Mouse (Mus musculus) common myeloid progenitor, adult 5-6 weeks (primary cell): ENCODE measurements around the gene Clmp. TPM values are rescaled to one million over a fixed set of nuclear protein-coding genes. Genes with fewer than 3 reads are reported as not detected.

ENCODE experiments used
- ATAC-seq: replicated peaks from 2 replicates; pipeline ENCODE4 v1.8.0; 2016; ENCODE audit warnings: low read depth, mild to moderate bottlenecking, moderate TSS enrichment, inconsistent platforms; ENCODE audit not compliant: poor library complexity, severe bottlenecking
- total RNA-seq: library from RNA; stranded (forward); fragments of 200-1000, 187-1606 nt; gene quantifications from 2 replicates; pipeline ENCODE4 v1.2.3, GENCODE M21; 2017

Gene Clmp
- total RNA-seq, 1 experiment from 2014 or later, result not detected

- no peak for ATAC-seq
Measured at GRCm38 (mm10) chr9:40687553-40687952, 1.8 kb downstream of the Clmp start.

GRCm38 (mm10) chr9:40690511-40690910 lies 4.7 kb downstream of the Clmp start:
- ATAC-seq, result no peak

GRCm38 (mm10) chr9:40693026-40693425 lies 7.3 kb downstream of the Clmp start:
- no peak for ATAC-seq

GRCm38 (mm10) chr9:40693768-40694167 lies 8.0 kb downstream of the Clmp start:
- no peak for ATAC-seq

- ATAC-seq, result no peak
Measured at GRCm38 (mm10) chr9:40694284-40694683, 8.5 kb downstream of the Clmp start.

GRCm38 (mm10) chr9:40696086-40696485 lies 10.3 kb downstream of the Clmp start:
- no peak for ATAC-seq

GRCm38 (mm10) chr9:40699194-40699593 lies 13.4 kb downstream of the Clmp start:
- ATAC-seq, result no peak

GRCm38 (mm10) chr9:40700253-40700652 lies 14.5 kb downstream of the Clmp start:
- no peak for ATAC-seq

GRCm38 (mm10) chr9:40704364-40705276 lies 18.9 kb downstream of the Clmp start:
- no peak for ATAC-seq

- no peak for ATAC-seq
Measured at GRCm38 (mm10) chr9:40708448-40709140, 22.8 kb downstream of the Clmp start.

GRCm38 (mm10) chr9:40709141-40709537 lies 23.4 kb downstream of the Clmp start:
- ATAC-seq, result no peak

- no peak for ATAC-seq
Measured at GRCm38 (mm10) chr9:40709587-40709986, 23.8 kb downstream of the Clmp start.

GRCm38 (mm10) chr9:40709991-40710390 lies 24.2 kb downstream of the Clmp start:
- ATAC-seq, result no peak

GRCm38 (mm10) chr9:40711654-40712053 lies 25.9 kb downstream of the Clmp start:
- ATAC-seq, result no peak

- ATAC-seq, result no peak
Measured at GRCm38 (mm10) chr9:40717182-40717874, 31.6 kb downstream of the Clmp start.

GRCm38 (mm10) chr9:40717875-40718185 lies 32.1 kb downstream of the Clmp start:
- no peak for ATAC-seq

GRCm38 (mm10) chr9:40720881-40721280 lies 35.1 kb downstream of the Clmp start:
- ATAC-seq, result no peak

- ATAC-seq, result no peak
Measured at GRCm38 (mm10) chr9:40723311-40723772, 37.6 kb downstream of the Clmp start.

GRCm38 (mm10) chr9:40724978-40725377 lies 39.2 kb downstream of the Clmp start:
- no peak for ATAC-seq

GRCm38 (mm10) chr9:40727140-40727823 lies 41.5 kb downstream of the Clmp start:
- ATAC-seq, result peak; percentile 42; the same call in 1 of the 2 replicates
